Mouse (Mus musculus) Muller cell, postnatal 12 days (primary cell): ENCODE results near the gene Ms4a10.

Experiments used
- DNase-seq: peaks from one replicate; pipeline ENCODE4 v3.0.0-alpha.2; 2015; ENCODE audit errors: inconsistent ontology term

The Ms4a10 gene

GRCm38 (mm10) chr19:10974238-10974865, at the start of gene Ms4a10:
Gene Ms4a10 (minus strand): TSS chr19:10974670.
- DNase-seq, result no peak

- DNase-seq, result no peak
Measured at GRCm38 (mm10) chr19:11022382-11022781, 47.9 kb upstream of the Ms4a10 start.

GRCm38 (mm10) chr19:11017891-11018290, 43.4 kb upstream of the Ms4a10 start, which contains the start of gene Ms4a18:
Gene Ms4a18 (minus strand): TSS chr19:11018031.
- DNase-seq, result no peak

- peak; percentile 14 for DNase-seq
Measured at GRCm38 (mm10) chr19:11017251-11017650, 42.8 kb upstream of the Ms4a10 start.

GRCm38 (mm10) chr19:11015998-11016397, 41.5 kb upstream of the Ms4a10 start:
- no peak for DNase-seq

GRCm38 (mm10) chr19:11015468-11015867, 41.0 kb upstream of the Ms4a10 start:
- no peak for DNase-seq

GRCm38 (mm10) chr19:10993150-10993549, 18.7 kb upstream of the Ms4a10 start, which contains the start of gene Ms4a15:
Gene Ms4a15 (minus strand): TSS chr19:10993250.
- no peak for DNase-seq

- no peak for DNase-seq
Measured at GRCm38 (mm10) chr19:10991911-10992310, 17.4 kb upstream of the Ms4a10 start.

GRCm38 (mm10) chr19:10990751-10991150, 16.3 kb upstream of the Ms4a10 start:
- no peak for DNase-seq

- DNase-seq, result no peak
Measured at GRCm38 (mm10) chr19:10988563-10988962, 14.1 kb upstream of the Ms4a10 start.

GRCm38 (mm10) chr19:10985889-10986288, 11.4 kb upstream of the Ms4a10 start:
- peak; percentile 37 for DNase-seq

- DNase-seq, result no peak
Measured at GRCm38 (mm10) chr19:10984551-10984950, 10.1 kb upstream of the Ms4a10 start.

- DNase-seq, result no peak
Measured at GRCm38 (mm10) chr19:10983146-10983545, 8.7 kb upstream of the Ms4a10 start.

GRCm38 (mm10) chr19:10980210-10980609, 5.7 kb upstream of the Ms4a10 start:
- no peak for DNase-seq

GRCm38 (mm10) chr19:10979184-10980168, 5.0 kb upstream of the Ms4a10 start:
- DNase-seq, result peak; percentile 77

GRCm38 (mm10) chr19:10976318-10976717, 1.8 kb upstream of the Ms4a10 start:
- DNase-seq, result no peak

GRCm38 (mm10) chr19:10975187-10975586, 717 bp upstream of the Ms4a10 start:
- DNase-seq, result no peak

- no peak for DNase-seq
Measured at GRCm38 (mm10) chr19:10973187-10973586, 1.3 kb downstream of the Ms4a10 start.

GRCm38 (mm10) chr19:10972660-10973059, 1.8 kb downstream of the Ms4a10 start:
- no peak for DNase-seq

- no peak for DNase-seq
Measured at GRCm38 (mm10) chr19:10970457-10970856, 4.0 kb downstream of the Ms4a10 start.

GRCm38 (mm10) chr19:10968578-10968977, 5.9 kb downstream of the Ms4a10 start:
- DNase-seq, result no peak

- DNase-seq, result no peak
Measured at GRCm38 (mm10) chr19:10965721-10966120, 8.7 kb downstream of the Ms4a10 start.

- DNase-seq, result no peak
Measured at GRCm38 (mm10) chr19:10959978-10960346, 14.5 kb downstream of the Ms4a10 start.
